Mouse (Mus musculus): ENCODE measurements around the gene Myh9.

- TF ChIP-seq CTCF (IDR thresholded peaks at IDR 0.05; ENCODE audit: borderline replicate concordance, extremely low read depth, insufficient read depth, insufficient read length) (no peak), POLR2A (IDR thresholded peaks at IDR 0.05; ENCODE audit: borderline replicate concordance, extremely low read depth, insufficient read depth, insufficient read length, poor library complexity, severe bottlenecking) (no peak)
Measured at GRCm38 (mm10) chr15:77838530-77839387, 3.2 kb downstream of the Myh9 start.

Measured in brain, embryonic 14.5 days (tissue).